Mouse (Mus musculus): ENCODE measurements around the gene Snx29. TPM values are rescaled to one million over a fixed set of nuclear protein-coding genes. Genes with fewer than 3 reads are reported as not detected.
"Not testable (repeated sequence)": the region's sequence is repeated elsewhere in the genome, so short reads cannot be mapped to it uniquely, and the experiment has no call there.

Gene Snx29
- total RNA-seq (2021): 10 to 100 TPM; 18.0 to 26.7 TPM

GRCm38 (mm10) chr16:11322409-11323323, at the start of gene Snx29:
Gene Snx29, plus strand, starts transcription at chr16:11322908.
- intact Hi-C loops (cut with DNase I): loop anchor here (1.0 to 5.0 kb wide), 2 partner anchors 68 to 95 kb away; partner anchors contain the start of gene Gspt1
- DNase-seq (ENCODE audit: low spot score in 2 of 2): peak; percentile 98

- no peak for DNase-seq (ENCODE audit: low spot score in 2 of 2)
Measured at GRCm38 (mm10) chr16:11276888-11277287, 45.8 kb upstream of the Snx29 start.

GRCm38 (mm10) chr16:11278778-11279177, 43.9 kb upstream of the Snx29 start:
- intact Hi-C loops (cut with DNase I): no loop called here
- no peak for DNase-seq (ENCODE audit: low spot score in 2 of 2)

More at GRCm38 (mm10) chr16:11276888-11277287, 45.8 kb upstream of the Snx29 start:
- intact Hi-C loops (cut with DNase I): no loop called here

- peak; percentile 6 to 13 for DNase-seq (ENCODE audit: low spot score in 2 of 2)
- intact Hi-C loops (cut with DNase I): no loop called here
Measured at GRCm38 (mm10) chr16:11282655-11283232, 40.0 kb upstream of the Snx29 start.

- DNase-seq (ENCODE audit: low spot score in 2 of 2): no peak
- intact Hi-C loops (cut with DNase I): no loop called here
Measured at GRCm38 (mm10) chr16:11284881-11285280, 37.8 kb upstream of the Snx29 start.

- DNase-seq (ENCODE audit: low spot score in 2 of 2): no peak
- intact Hi-C loops (cut with DNase I): no loop called here
Measured at GRCm38 (mm10) chr16:11285949-11286348, 36.8 kb upstream of the Snx29 start.

GRCm38 (mm10) chr16:11288873-11289272, 33.8 kb upstream of the Snx29 start:
- intact Hi-C loops (cut with DNase I); DNase-seq (ENCODE audit: low spot score in 2 of 2): not testable (repeated sequence)

GRCm38 (mm10) chr16:11295583-11295982, 27.1 kb upstream of the Snx29 start:
- intact Hi-C loops (cut with DNase I): not testable (repeated sequence)

GRCm38 (mm10) chr16:11297700-11298099, 25.0 kb upstream of the Snx29 start:
- DNase-seq (ENCODE audit: low spot score in 2 of 2); intact Hi-C loops (cut with DNase I): not testable (repeated sequence)

More at GRCm38 (mm10) chr16:11295583-11295982, 27.1 kb upstream of the Snx29 start:
- DNase-seq (ENCODE audit: low spot score in 2 of 2): not testable (repeated sequence)

GRCm38 (mm10) chr16:11303741-11304140, 19.0 kb upstream of the Snx29 start:
- intact Hi-C loops (cut with DNase I): no loop called here
- DNase-seq (ENCODE audit: low spot score in 2 of 2): no peak

GRCm38 (mm10) chr16:11305531-11305930, 17.2 kb upstream of the Snx29 start:
- intact Hi-C loops (cut with DNase I): no loop called here
- DNase-seq (ENCODE audit: low spot score in 2 of 2): no peak

- intact Hi-C loops (cut with DNase I): no loop called here
- no peak for DNase-seq (ENCODE audit: low spot score in 2 of 2)
Measured at GRCm38 (mm10) chr16:11313512-11313911, 9.2 kb upstream of the Snx29 start, which contains the start of gene Tnfrsf17. Gene Tnfrsf17, plus strand, starts transcription at chr16:11313812.

GRCm38 (mm10) chr16:11315786-11316320, 6.9 kb upstream of the Snx29 start:
- intact Hi-C loops (cut with DNase I): no loop called here

GRCm38 (mm10) chr16:11316748-11317147, 6.0 kb upstream of the Snx29 start:
- no peak for DNase-seq (ENCODE audit: low spot score in 2 of 2)
- intact Hi-C loops (cut with DNase I): no loop called here

More at GRCm38 (mm10) chr16:11315786-11316320, 6.9 kb upstream of the Snx29 start:
- DNase-seq (ENCODE audit: low spot score in 2 of 2): no peak

- intact Hi-C loops (cut with DNase I): no loop called here
- DNase-seq (ENCODE audit: low spot score in 2 of 2): no peak
Measured at GRCm38 (mm10) chr16:11317324-11317723, 5.4 kb upstream of the Snx29 start.

GRCm38 (mm10) chr16:11323324-11324051, 780 bp downstream of the Snx29 start:
- DNase-seq (ENCODE audit: low spot score in 2 of 2): peak; percentile 12 to 31
- intact Hi-C loops (cut with DNase I): loop anchor here (5.0 kb wide), 1 partner anchor 94 kb away; no protein-coding TSS in a partner anchor

- DNase-seq (ENCODE audit: low spot score in 2 of 2): no peak
- intact Hi-C loops (cut with DNase I): no loop called here
Measured at GRCm38 (mm10) chr16:11330081-11330800, 7.5 kb downstream of the Snx29 start.

- intact Hi-C loops (cut with DNase I): no loop called here
Measured at GRCm38 (mm10) chr16:11331030-11331429, 8.3 kb downstream of the Snx29 start.

GRCm38 (mm10) chr16:11343292-11343815, 20.6 kb downstream of the Snx29 start:
- intact Hi-C loops (cut with DNase I): no loop called here
- DNase-seq (ENCODE audit: low spot score in 2 of 2): no peak

More at GRCm38 (mm10) chr16:11331030-11331429, 8.3 kb downstream of the Snx29 start:
- no peak for DNase-seq (ENCODE audit: low spot score in 2 of 2)
